Mouse (Mus musculus): ENCODE results near the gene H2-Ab1.

GRCm38 (mm10) chr17:34264452-34265351 lies 7.2 kb downstream of the H2-Ab1 start:
- no peak for TF ChIP-seq CHD2 (IDR thresholded peaks at IDR 0.05; ENCODE audit: low read depth, low read length)
- no peak for TF ChIP-seq ZC3H11A (IDR thresholded peaks at IDR 0.05; ENCODE audit: borderline replicate concordance, low read depth, low read length)
- no peak for TF ChIP-seq HCFC1 (IDR thresholded peaks at IDR 0.05; ENCODE audit: borderline replicate concordance, insufficient read depth, low read length)
- TF ChIP-seq MAFK (IDR thresholded peaks at IDR 0.05; ENCODE audit: insufficient read depth, low read depth, low read length), result no peak
- TF ChIP-seq ZNF384 (IDR thresholded peaks at IDR 0.05; ENCODE audit: low read depth, low read length), result no peak

Measured in ES-E14 (cell line).